Mouse (Mus musculus) liver, embryonic 14.5 days (tissue): ENCODE data around the gene Adgre1. TPM values are rescaled to one million over a fixed set of nuclear protein-coding genes. Genes with fewer than 3 reads are reported as not detected.

ENCODE experiments used
- ATAC-seq: fragments of 200-750 bp; cut with Nextera tagmentation; 2 replicates; pipeline ENCODE4 v1.8.0; 2017; ENCODE audit warnings: moderate number of reproducible peaks, mild to moderate bottlenecking, moderate library complexity; ENCODE audit not compliant: insufficient read depth
- DNase-seq, 3 experiments: peaks; one replicate each; pipeline ENCODE4 v3.0.0-alpha.2; 2012 to 2013; ENCODE audit warnings: low read depth in 3 of 3, low spot score in 3 of 3
- H3K27ac ChIP-seq: fragments of 300-500 bp; sonication (generic); 2 replicates; pipeline ENCODE4 v1.5.1; 2014; ENCODE audit warnings: moderate library complexity, mild to moderate bottlenecking, control low read depth, inconsistent platforms
- H3K27me3 ChIP-seq: fragments of 300-500 bp; sonication (generic); 2 replicates; pipeline ENCODE4 v1.6.1; 2014; ENCODE audit warnings: mild to moderate bottlenecking, low read length, moderate library complexity; ENCODE audit not compliant: control insufficient read depth, insufficient read depth
- H3K36me3 ChIP-seq: fragments of 300-500 bp; sonication (generic); replicated peaks from 2 replicates; pipeline ENCODE4 v1.6.1; 2014; ENCODE audit warnings: low read depth; ENCODE audit not compliant: control insufficient read depth, insufficient read depth
- H3K4me1 ChIP-seq, 2 experiments: fragments of 200-500 bp in 1 of 2; fragments of 300-500 bp in 1 of 2; sonication (generic) in 1 of 2; replicated peaks; 2 replicates each; pipeline ENCODE4 v1.6.1; 2012 to 2014; ENCODE audit warnings: antibody characterized with exemption in 1 of 2, inconsistent platforms in 1 of 2, low read length in 1 of 2; ENCODE audit not compliant: control insufficient read depth in 2 of 2, insufficient read depth in 2 of 2
- H3K4me2 ChIP-seq: fragments of 300-500 bp; sonication (generic); 2 replicates; pipeline ENCODE4 v1.6.1; 2014; ENCODE audit warnings: low read depth, mild to moderate bottlenecking, control low read depth, moderate library complexity
- H3K4me3 ChIP-seq, 2 experiments: fragments of 200-500 bp in 1 of 2; fragments of 300-500 bp in 1 of 2; sonication (generic) in 1 of 2; 2 replicates each; pipeline ENCODE4 v1.5.1; 2012 to 2014; ENCODE audit warnings: low read depth in 2 of 2, low read length in 2 of 2, mild to moderate bottlenecking in 2 of 2, control low read depth in 1 of 2, inconsistent platforms in 1 of 2, moderate library complexity in 1 of 2; ENCODE audit not compliant: insufficient read depth in 1 of 2
- H3K9ac ChIP-seq: fragments of 300-500 bp; sonication (generic); replicated peaks from 2 replicates; pipeline ENCODE4 v1.6.1; 2014; ENCODE audit warnings: mild to moderate bottlenecking, control low read depth, moderate library complexity
- H3K9me3 ChIP-seq: fragments of 300-500 bp; sonication (generic); 2 replicates; pipeline ENCODE4 v1.6.1; 2016; ENCODE audit warnings: low read length, mixed read lengths; ENCODE audit not compliant: control insufficient read depth
- CTCF ChIP-seq: IDR thresholded peaks from 2 replicates; pipeline ENCODE4 v1.5.1; 2016; ENCODE audit warnings: antibody characterized with exemption, low read depth, control low read depth
- EP300 ChIP-seq: IDR thresholded peaks from 2 replicates; pipeline ENCODE4 v1.6.1; 2016; ENCODE audit warnings: antibody characterized with exemption, low read depth
- WGBS: fragments of 180-500 bp; shearing (Covaris S2); extraction: QIAGEN DNeasy Blood & Tissue Kit; methylation state at CpG from one replicate; pipeline ENCODE4 v1.1.7; 2014; ENCODE audit not compliant: insufficient replicate concordance; 5-methylcytosine and 5-hydroxymethylcytosine counted together
- polyA plus RNA-seq, 2 experiments: library from polyadenylated mRNA; depleted of rRNA in 1 of 2; stranded (reverse) in 1 of 2; unstranded in 1 of 2; fragments of >200 nt; fragmentation: Nextera tagmentation in 1 of 2; extraction: Ambion mirVana in 1 of 2; gene quantifications; 2 replicates each; pipeline versions ENCODE4 v1.2.1 to v1.2.3; 2012 to 2014

Gene Adgre1
- polyA plus RNA-seq (2012; rRNA removed) (9.9 and 10.9 TPM in 2 replicates), polyA plus RNA-seq (2014; fragmentation: Nextera tagmentation; extraction: Ambion mirVana) (20.4 and 22.4 TPM in 2 replicates)

- Histone ChIP-seq H3K27me3 (no peaks in the 10 kb centered on the region), H3K27ac (no peak within 1 kb of the TSS), H3K9ac (no peak within 1 kb of the TSS), H3K4me1 (peaks cover 0 to 3% of the 10 kb centered on the region in 2 experiments; a peak in 1 of 4 replicates), H3K4me3 (peak within 1 kb of the TSS in 1 of 2 experiments; percentile 18; a peak in 1 of 4 replicates), H3K4me2 (0 out of 2 replicates have a peak within 1 kb of the TSS, but pooled peaks have one; percentile 4), H3K36me3 (no peaks in the 10 kb centered on the region), H3K9me3 (no peaks in the 10 kb centered on the region)
- 16% methylated on average over 1 of the region's 1 CpGs for WGBS
- ATAC-seq (no peak), DNase-seq (no peak)
- no peak for TF ChIP-seq CTCF
- no peak for TF ChIP-seq EP300
These were observed at the start of gene Adgre1 for GRCm38 (mm10) chr17:57358441-57358840. Gene Adgre1, plus strand, starts transcription at chr17:57358691.

GRCm38 (mm10) chr17:57311801-57312200 lies 46.7 kb upstream of the Adgre1 start:
- ATAC-seq, result no peak
- Histone ChIP-seq H3K27ac (no peak overlapping the region), H3K9me3 (no peaks in the 10 kb centered on the region), H3K9ac (no peak overlapping the region), H3K4me3 (no peak overlapping the region), H3K27me3 (no peaks in the 10 kb centered on the region), H3K36me3 (no peaks in the 10 kb centered on the region), H3K4me2 (no peak overlapping the region), H3K4me1 (no peaks in the 10 kb centered on the region; a peak in 1 of 4 replicates)
- no peak for DNase-seq
- 52% methylated on average over 13 of the region's 13 CpGs for WGBS
- TF ChIP-seq EP300, result no peak
- TF ChIP-seq CTCF, result no peak

GRCm38 (mm10) chr17:57327615-57328014 lies 30.9 kb upstream of the Adgre1 start:
- WGBS, result 67% methylated on average over 8 of the region's 8 CpGs
- Histone ChIP-seq H3K36me3 (no peaks in the 10 kb centered on the region), H3K27ac (no peak overlapping the region), H3K27me3 (no peaks in the 10 kb centered on the region), H3K9me3 (no peaks in the 10 kb centered on the region), H3K4me1 (no peaks in the 10 kb centered on the region), H3K9ac (no peak overlapping the region), H3K4me2 (no peak overlapping the region), H3K4me3 (no peak overlapping the region)
- TF ChIP-seq CTCF (no peak), EP300 (no peak)
- ATAC-seq (no peak), DNase-seq (no peak)

GRCm38 (mm10) chr17:57328944-57329343 lies 29.5 kb upstream of the Adgre1 start:
- Histone ChIP-seq H3K4me2 (no peak overlapping the region), H3K36me3 (no peaks in the 10 kb centered on the region), H3K4me3 (no peak overlapping the region), H3K27me3 (no peaks in the 10 kb centered on the region), H3K4me1 (no peaks in the 10 kb centered on the region), H3K9ac (no peak overlapping the region), H3K9me3 (no peaks in the 10 kb centered on the region), H3K27ac (no peak overlapping the region)
- DNase-seq (no peak), ATAC-seq (no peak)
- 49% methylated on average over 6 of the region's 6 CpGs for WGBS
- no peak for TF ChIP-seq EP300
- TF ChIP-seq CTCF, result no peak

GRCm38 (mm10) chr17:57330993-57331392 lies 27.5 kb upstream of the Adgre1 start:
- TF ChIP-seq EP300 (no peak), CTCF (no peak)
- no peak for DNase-seq
- no peak for ATAC-seq

More at GRCm38 (mm10) chr17:57330993-57331392, 27.5 kb upstream of the Adgre1 start:
- WGBS, result 42% methylated on average over 8 of the region's 8 CpGs
- no peaks in the 10 kb centered on the region for H3K36me3 ChIP-seq
- no peaks in the 10 kb centered on the region for H3K9me3 ChIP-seq
- no peak overlapping the region for H3K9ac ChIP-seq
- no peak overlapping the region for H3K4me2 ChIP-seq
- H3K4me1 ChIP-seq, result no peaks in the 10 kb centered on the region; a peak in 1 of 4 replicates
- no peak overlapping the region for H3K27ac ChIP-seq
- H3K27me3 ChIP-seq, result no peaks in the 10 kb centered on the region
- H3K4me3 ChIP-seq, result no peak overlapping the region
